ENCODE assay signal across 24 mouse cellular contexts in the genomic region with DNA sequence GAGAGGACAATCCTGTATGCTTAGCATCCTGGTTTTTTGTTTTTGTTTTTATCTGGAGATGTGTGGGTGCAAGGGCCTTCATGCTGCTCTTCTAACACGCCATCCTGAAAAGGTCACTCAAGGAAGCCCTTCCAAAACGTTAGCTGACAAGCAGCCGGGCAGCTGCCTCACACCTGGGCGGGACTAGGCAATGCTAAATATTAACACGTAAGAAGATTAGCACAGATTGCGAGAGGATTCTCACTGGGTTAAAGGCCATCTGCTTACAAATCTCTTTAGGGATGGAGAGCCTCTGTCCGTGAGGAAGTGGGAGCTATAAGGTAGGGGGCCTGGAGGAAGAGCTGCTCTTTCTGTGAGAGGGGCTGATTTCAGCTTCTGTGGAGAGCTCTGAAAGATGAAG. TPM values are rescaled to one million over a fixed set of nuclear protein-coding genes. Genes with fewer than 3 reads are reported as not detected.
DNase-seq lines count a peak whose midpoint lies in the region; ATAC-seq lines count a peak whose summit lies in the region.
"Had no signal": no experiment of that assay in that cellular context is flagged by ENCODE, and none has a peak within 500 bp of the region (broad histone marks: within the 10 kb centered on the region; RNA-seq: fewer than 3 reads in every experiment).

No protein-coding gene starts in this region.

- 0 out of 2 replicates have a peak overlapping the region, but pooled peaks have one; percentile 16 for H3K9ac ChIP-seq in midbrain, embryonic 14.5 days (replicated peaks; ENCODE audit: low read length)
- no peak overlapping the region for H3K9ac ChIP-seq in midbrain, embryonic 11.5 days (ENCODE audit: low read length)
- H3K9ac ChIP-seq: hindbrain, embryonic 14.5 days; kidney, embryonic 15.5 days had no signal

- peak overlapping the region; percentile 86 for H3K27ac ChIP-seq in midbrain, embryonic 14.5 days (replicated peaks; ENCODE audit: low read depth, low read length)
- H3K27ac ChIP-seq in midbrain, embryonic 11.5 days (ENCODE audit: low read depth, low read length), result no peak overlapping the region
- H3K27ac ChIP-seq: gastrocnemius, adult 2 months; kidney, embryonic 15.5 days had no signal

- 26% methylated on average over 7 of the region's 7 CpGs for WGBS in midbrain, embryonic 14.5 days
- 36% methylated on average over 7 of the region's 7 CpGs for WGBS in midbrain, embryonic 11.5 days

- no peaks in the 10 kb centered on the region for H3K36me3 ChIP-seq in midbrain, embryonic 14.5 days (ENCODE audit: control insufficient read depth, insufficient read depth, low read length)
- H3K36me3 ChIP-seq in midbrain, embryonic 11.5 days (ENCODE audit: control insufficient read depth, insufficient read depth, low read length), result no peaks in the 10 kb centered on the region
- H3K36me3 ChIP-seq: kidney, embryonic 15.5 days had no signal

- no peak overlapping the region for H3K4me3 ChIP-seq in midbrain, embryonic 14.5 days (replicated peaks; ENCODE audit: low read depth, low read length)
- no peak overlapping the region for H3K4me3 ChIP-seq in midbrain, embryonic 11.5 days (ENCODE audit: low read depth, low read length)
- H3K4me3 ChIP-seq: erythroblast, embryonic 14.5 days; gastrocnemius, adult 2 months; kidney, embryonic 15.5 days; megakaryocyte, embryonic 14.5 days had no signal

- ATAC-seq in midbrain, embryonic 14.5 days (ENCODE audit: low FRiP score, low TSS enrichment), result no peak
- ATAC-seq in midbrain, embryonic 11.5 days (ENCODE audit: low FRiP score), result no peak
- ATAC-seq: forebrain, embryonic 16.5 days; lung, postnatal 0 days had no signal

- peaks cover 23% of the 10 kb centered on the region for H3K4me1 ChIP-seq in midbrain, embryonic 14.5 days (ENCODE audit: control insufficient read depth, insufficient read depth, low read length)
- peaks cover 7% of the 10 kb centered on the region for H3K4me1 ChIP-seq in midbrain, embryonic 11.5 days (ENCODE audit: control insufficient read depth, insufficient read depth, low read length)
- H3K4me1 ChIP-seq: kidney, embryonic 15.5 days had no signal

- H3K4me2 ChIP-seq in midbrain, embryonic 14.5 days (ENCODE audit: low read length), result no peak overlapping the region
- H3K4me2 ChIP-seq in midbrain, embryonic 11.5 days, result no peak overlapping the region
- H3K4me2 ChIP-seq: heart, embryonic 11.5 days; hindbrain, embryonic 14.5 days; kidney, embryonic 15.5 days; liver, embryonic 11.5 days had no signal

- H3K27me3 ChIP-seq in midbrain, embryonic 14.5 days (ENCODE audit: control insufficient read depth, insufficient read depth, low read length), result no peaks in the 10 kb centered on the region
- H3K27me3 ChIP-seq in midbrain, embryonic 11.5 days (ENCODE audit: control insufficient read depth, insufficient read depth, low read length), result no peaks in the 10 kb centered on the region
- H3K27me3 ChIP-seq: kidney, embryonic 15.5 days had no signal

- peak; percentile 41 for DNase-seq in kidney, adult 9 months
- DNase-seq in kidney, postnatal 4 days, result no peak
- no peak for DNase-seq in midbrain, embryonic 14.5 days
- no peak for DNase-seq in midbrain, embryonic 11.5 days (ENCODE audit: low spot score, missing footprints)
- peak; percentile 72 for DNase-seq in retina, postnatal 1 day
- DNase-seq in yolk sac, embryonic 10.5 days (ENCODE audit: low spot score), result peak; percentile 59
- DNase-seq: adrenal gland, adult 2 months; adrenal gland, postnatal 36 days; B cell, adult 2 months; cerebellum, adult 18-20 months; cerebellum, postnatal 14 days; gastrocnemius, adult 2 months; gastrocnemius, postnatal 36 days; lung, adult 18-20 months; lung, postnatal 4 days; thymus, postnatal 4 days had no signal

- no peaks in the 10 kb centered on the region for H3K9me3 ChIP-seq in midbrain, embryonic 14.5 days (ENCODE audit: control insufficient read depth, low read length)
- H3K9me3 ChIP-seq in midbrain, embryonic 11.5 days (ENCODE audit: control insufficient read depth, low read length), result no peaks in the 10 kb centered on the region

RNA-seq across cellular contexts. Expression of a gene that starts 22.0 kb away (rescaled TPM):
- 44.0 and 56.7 TPM in 2 replicates for polyA plus RNA-seq in midbrain, embryonic 14.5 days (2014; fragmentation: Nextera tagmentation; extraction: Ambion mirVana)
- polyA plus RNA-seq in midbrain, embryonic 11.5 days (2014; fragmentation: Nextera tagmentation; extraction: Ambion mirVana), result 67.4 and 69.3 TPM in 2 replicates

RNA-seq across cellular contexts. Expression of a gene that starts 26.6 kb away (rescaled TPM):
- polyA plus RNA-seq in midbrain, embryonic 14.5 days (2014; fragmentation: Nextera tagmentation; extraction: Ambion mirVana), result 106 and 107 TPM in 2 replicates
- 79.4 and 99.6 TPM in 2 replicates for polyA plus RNA-seq in midbrain, embryonic 11.5 days (2014; fragmentation: Nextera tagmentation; extraction: Ambion mirVana)

Comparison
In these comparisons a context has a peak if more than half of its experiments do, and no peak if none do; other contexts are left out.
1. DNase-seq: peak in kidney, adult 9 months (single experiment), retina, postnatal 1 day (single experiment) and yolk sac, embryonic 10.5 days (single experiment); none in kidney, postnatal 4 days (0 of 2), midbrain, embryonic 14.5 days (single experiment) and midbrain, embryonic 11.5 days (single experiment).